Mouse (Mus musculus) liver, embryonic 12.5 days (tissue): Measurements from ENCODE around the gene Adgrl3. TPM values are rescaled to one million over a fixed set of nuclear protein-coding genes. Genes with fewer than 3 reads are reported as not detected.

Experiments
- ATAC-seq: fragments of 200-750 bp; cut with Nextera tagmentation; 2 replicates; pipeline ENCODE4 v1.8.0; 2017; ENCODE audit warnings: moderate number of reproducible peaks, mild to moderate bottlenecking, moderate library complexity
- H3K27ac ChIP-seq: fragments of 300-500 bp; sonication (generic); 2 replicates; pipeline ENCODE4 v1.5.1; 2016; ENCODE audit warnings: mild to moderate bottlenecking
- H3K27me3 ChIP-seq: fragments of 300-500 bp; sonication (generic); replicated peaks from 2 replicates; pipeline ENCODE4 v1.6.1; 2016; ENCODE audit warnings: mild to moderate bottlenecking, moderate library complexity
- H3K36me3 ChIP-seq: fragments of 300-500 bp; sonication (generic); 2 replicates; pipeline ENCODE4 v1.6.1; 2016; ENCODE audit warnings: mild to moderate bottlenecking, moderate library complexity
- H3K4me1 ChIP-seq: fragments of 300-500 bp; sonication (generic); 2 replicates; pipeline ENCODE4 v1.6.1; 2016
- H3K4me2 ChIP-seq: fragments of 300-500 bp; sonication (generic); 2 replicates; pipeline ENCODE4 v1.6.1; 2016; ENCODE audit warnings: mild to moderate bottlenecking, moderate library complexity
- H3K4me3 ChIP-seq: fragments of 300-500 bp; sonication (generic); 2 replicates; pipeline ENCODE4 v1.5.1; 2016; ENCODE audit warnings: mild to moderate bottlenecking, moderate library complexity
- H3K9ac ChIP-seq: fragments of 300-500 bp; sonication (generic); 2 replicates; pipeline ENCODE4 v1.6.1; 2016; ENCODE audit warnings: mild to moderate bottlenecking, moderate library complexity
- H3K9me3 ChIP-seq: fragments of 300-500 bp; sonication (generic); replicated peaks from 2 replicates; pipeline ENCODE4 v1.6.1; 2016; ENCODE audit warnings: mild to moderate bottlenecking, moderate library complexity
- WGBS: fragments of 180-500 bp; shearing (Covaris S2); methylation state at CpG from one replicate; pipeline ENCODE4 v1.1.7; 2016; ENCODE audit not compliant: insufficient replicate concordance; 5-methylcytosine and 5-hydroxymethylcytosine counted together
- polyA plus RNA-seq: library from polyadenylated mRNA; unstranded; fragments of >200 nt; fragmentation: Nextera tagmentation; extraction: Ambion mirVana; gene quantifications from 2 replicates; pipeline ENCODE4 v1.2.1, GENCODE M21; 2016

The Adgrl3 gene
- polyA plus RNA-seq, 1 experiment from 2014 or later = 4.1 TPM

DNA sequence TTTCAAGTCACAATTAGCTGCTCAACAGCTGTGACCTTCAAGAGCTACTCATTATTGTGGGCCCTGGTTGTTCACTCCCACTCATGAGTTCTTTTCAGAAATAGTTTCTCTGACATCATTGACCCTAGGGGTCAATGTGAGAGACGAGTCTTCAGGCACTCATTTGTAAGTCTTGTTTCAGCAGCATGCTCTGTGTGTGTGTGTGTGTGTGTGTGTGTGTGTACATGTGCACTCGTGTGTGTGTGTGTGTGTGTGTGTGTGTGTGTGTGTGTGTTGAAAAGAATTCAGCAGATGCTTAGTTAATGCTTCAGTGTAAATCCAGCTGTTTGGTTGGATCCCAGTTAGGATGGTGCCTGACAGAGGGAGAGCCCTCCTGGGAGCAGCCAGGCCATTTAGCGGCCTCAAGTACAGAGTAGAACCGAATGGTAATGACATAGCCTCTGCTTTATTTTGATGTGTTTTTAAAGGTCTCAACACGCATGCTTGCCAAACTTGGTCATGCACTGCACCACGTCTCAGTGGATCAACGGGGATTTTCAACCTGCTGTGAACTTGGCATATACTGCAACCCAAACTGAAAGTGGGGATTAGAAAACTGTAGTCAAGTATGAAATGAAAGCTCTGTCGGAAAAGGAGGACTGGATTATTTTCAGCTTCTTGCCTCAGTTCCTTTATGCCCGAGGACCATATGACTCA is 325.6 kb downstream of the Adgrl3 start:
- Histone ChIP-seq H3K9ac (no peak overlapping the region), H3K27ac (no peak overlapping the region), H3K9me3 (no peaks in the 10 kb centered on the region), H3K4me2 (no peak overlapping the region), H3K4me3 (no peak overlapping the region), H3K36me3 (no peaks in the 10 kb centered on the region), H3K27me3 (no peaks in the 10 kb centered on the region), H3K4me1 (no peaks in the 10 kb centered on the region)
- 66% methylated on average over 9 of the region's 9 CpGs for WGBS
- no peak for ATAC-seq

DNA sequence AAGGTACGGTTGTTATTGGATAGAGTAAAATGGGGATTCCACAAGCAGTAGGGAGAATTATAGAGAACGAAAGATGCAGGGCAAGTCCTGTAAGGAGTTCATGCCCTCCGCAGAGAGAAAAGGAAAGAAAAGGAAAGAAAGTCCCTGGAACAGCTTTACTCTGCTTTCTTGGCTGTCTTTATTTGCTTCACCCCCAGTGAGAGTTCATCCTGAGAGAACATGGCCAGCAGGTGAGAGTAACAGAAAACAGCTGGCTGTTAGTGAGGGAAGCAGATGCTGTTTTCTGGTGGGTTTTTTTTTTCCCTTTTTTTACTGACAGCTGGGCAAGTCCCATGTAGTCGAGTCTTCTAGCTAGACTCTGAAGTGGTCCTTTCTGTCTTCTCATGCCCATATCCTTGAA is 327.6 kb downstream of the Adgrl3 start:
- Histone ChIP-seq H3K4me3 (no peak overlapping the region), H3K27me3 (no peaks in the 10 kb centered on the region), H3K36me3 (no peaks in the 10 kb centered on the region), H3K4me1 (no peaks in the 10 kb centered on the region), H3K9ac (no peak overlapping the region), H3K9me3 (no peaks in the 10 kb centered on the region), H3K4me2 (no peak overlapping the region), H3K27ac (no peak overlapping the region)
- ATAC-seq = no peak
- WGBS = 61% methylated on average over 4 of the region's 4 CpGs

DNA sequence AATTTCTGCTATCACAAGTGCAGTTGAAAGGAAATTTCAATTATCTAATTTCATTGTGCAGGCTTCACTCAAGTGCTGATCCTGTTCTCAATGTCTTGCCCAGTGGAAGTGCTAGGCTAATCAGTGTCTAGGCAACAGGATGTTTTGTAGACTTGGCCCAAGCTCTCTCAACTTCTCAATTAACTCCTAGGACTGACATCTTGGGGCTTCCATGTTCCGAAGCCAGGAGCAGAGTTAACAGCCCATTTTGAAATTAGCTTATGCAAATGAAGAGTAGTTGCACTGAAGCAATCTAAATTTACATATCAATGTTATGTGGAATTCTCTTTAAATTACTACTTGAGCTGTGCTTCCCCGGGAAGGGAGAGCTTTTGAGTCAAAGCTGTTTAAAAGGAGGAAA is 339.6 kb downstream of the Adgrl3 start:
- ATAC-seq = no peak
- H3K4me3 ChIP-seq = no peak overlapping the region
- H3K4me2 ChIP-seq = no peak overlapping the region
- no peak overlapping the region for H3K27ac ChIP-seq
- no peaks in the 10 kb centered on the region for H3K27me3 ChIP-seq
- no peaks in the 10 kb centered on the region for H3K36me3 ChIP-seq
- H3K9ac ChIP-seq = no peak overlapping the region
- H3K9me3 ChIP-seq = no peaks in the 10 kb centered on the region
- H3K4me1 ChIP-seq = no peaks in the 10 kb centered on the region
- 52% methylated on average over 2 of the region's 2 CpGs for WGBS

DNA sequence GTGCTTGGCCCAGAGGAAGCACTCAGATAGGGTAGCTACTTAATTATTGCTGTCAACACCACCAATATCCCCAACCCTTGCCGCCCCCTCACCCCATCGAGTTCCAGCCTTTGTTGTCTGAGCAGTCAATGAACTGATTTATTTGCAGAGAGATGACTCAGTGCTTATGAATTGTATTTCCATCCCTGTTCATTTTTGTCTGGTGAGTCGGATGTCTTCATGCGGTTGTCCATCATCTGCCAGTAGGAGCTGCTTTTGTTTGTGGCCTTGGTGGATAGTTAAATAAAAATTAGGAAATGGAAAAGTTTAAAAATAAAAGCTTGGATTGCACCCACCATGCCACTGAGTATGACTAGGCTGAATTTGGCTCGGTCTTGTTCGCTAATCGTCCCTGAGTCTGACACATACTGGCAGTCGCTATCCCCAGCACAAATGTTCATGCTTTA is 344.3 kb downstream of the Adgrl3 start:
- 81% methylated on average over 8 of the region's 8 CpGs for WGBS
- H3K27me3 ChIP-seq = no peaks in the 10 kb centered on the region
- no peak overlapping the region for H3K4me2 ChIP-seq
- H3K4me3 ChIP-seq = no peak overlapping the region
- H3K4me1 ChIP-seq = no peaks in the 10 kb centered on the region
- no peak overlapping the region for H3K9ac ChIP-seq
- H3K27ac ChIP-seq = no peak overlapping the region
- ATAC-seq = no peak
- H3K9me3 ChIP-seq = no peaks in the 10 kb centered on the region
- no peaks in the 10 kb centered on the region for H3K36me3 ChIP-seq

DNA sequence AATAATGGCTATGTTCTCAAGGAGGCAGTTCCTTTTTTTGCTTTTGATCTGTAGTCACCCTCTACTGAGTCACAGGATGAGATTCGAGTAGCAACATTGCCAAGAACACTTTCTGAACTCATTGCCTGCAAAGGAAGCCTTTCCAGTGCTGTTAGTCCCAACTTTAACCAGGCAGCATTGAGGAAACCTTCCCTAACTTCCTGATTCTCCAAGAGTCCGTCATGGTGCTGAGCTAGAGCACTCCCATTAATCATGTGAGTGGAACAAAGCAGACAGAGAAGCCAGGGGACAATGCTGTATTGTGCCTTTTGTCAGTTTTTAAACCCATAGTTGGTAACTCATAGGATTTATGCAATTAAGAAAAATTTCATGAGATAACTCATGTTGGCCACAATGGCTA is 345.3 kb downstream of the Adgrl3 start:
- no peaks in the 10 kb centered on the region for H3K27me3 ChIP-seq
- H3K4me2 ChIP-seq = no peak overlapping the region
- H3K36me3 ChIP-seq = no peaks in the 10 kb centered on the region
- no peak for ATAC-seq
- H3K9me3 ChIP-seq = no peaks in the 10 kb centered on the region
- no peak overlapping the region for H3K4me3 ChIP-seq
- H3K9ac ChIP-seq = no peak overlapping the region
- no peaks in the 10 kb centered on the region for H3K4me1 ChIP-seq
- no peak overlapping the region for H3K27ac ChIP-seq
- 47% methylated on average over 2 of the region's 2 CpGs for WGBS

DNA sequence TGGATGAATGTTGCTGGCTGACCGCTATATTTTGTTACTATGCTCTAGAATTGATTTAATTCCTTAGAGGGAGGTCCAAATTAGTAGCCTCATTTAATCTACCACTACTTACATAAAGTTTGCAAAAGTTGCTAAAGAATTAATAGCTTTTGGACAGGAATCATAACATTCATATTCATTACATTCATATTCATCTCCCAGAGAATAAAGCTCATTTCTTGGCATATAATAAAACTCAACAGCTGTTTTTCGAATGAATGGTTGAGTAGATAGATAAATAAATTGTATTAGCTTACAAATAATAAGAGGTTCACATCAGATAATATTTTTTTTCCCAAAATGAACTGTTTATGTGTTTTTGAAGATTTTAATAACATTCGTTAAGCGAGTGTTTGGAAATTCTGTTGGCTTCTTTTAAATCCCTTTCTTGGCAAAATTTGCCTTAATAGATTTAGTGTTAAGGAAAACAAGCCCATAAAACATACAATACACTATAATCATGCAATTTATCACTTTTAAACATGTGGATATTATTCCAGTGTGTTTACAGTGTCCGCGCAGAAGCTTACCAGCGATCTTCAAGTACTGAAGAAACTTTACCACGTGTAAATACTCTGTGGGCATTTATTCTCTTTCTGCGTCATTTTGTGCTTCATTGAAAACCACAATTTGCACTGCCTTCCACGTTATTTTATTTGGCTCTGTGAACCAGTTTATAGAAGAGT is 350.4 kb downstream of the Adgrl3 start:
- 71% methylated on average over 10 of the region's 10 CpGs for WGBS
- no peak overlapping the region for H3K4me3 ChIP-seq
- no peaks in the 10 kb centered on the region for H3K4me1 ChIP-seq
- H3K36me3 ChIP-seq = no peaks in the 10 kb centered on the region
- H3K9me3 ChIP-seq = no peaks in the 10 kb centered on the region
- no peak overlapping the region for H3K9ac ChIP-seq
- H3K27ac ChIP-seq = no peak overlapping the region
- no peaks in the 10 kb centered on the region for H3K27me3 ChIP-seq
- H3K4me2 ChIP-seq = no peak overlapping the region
- no peak for ATAC-seq

DNA sequence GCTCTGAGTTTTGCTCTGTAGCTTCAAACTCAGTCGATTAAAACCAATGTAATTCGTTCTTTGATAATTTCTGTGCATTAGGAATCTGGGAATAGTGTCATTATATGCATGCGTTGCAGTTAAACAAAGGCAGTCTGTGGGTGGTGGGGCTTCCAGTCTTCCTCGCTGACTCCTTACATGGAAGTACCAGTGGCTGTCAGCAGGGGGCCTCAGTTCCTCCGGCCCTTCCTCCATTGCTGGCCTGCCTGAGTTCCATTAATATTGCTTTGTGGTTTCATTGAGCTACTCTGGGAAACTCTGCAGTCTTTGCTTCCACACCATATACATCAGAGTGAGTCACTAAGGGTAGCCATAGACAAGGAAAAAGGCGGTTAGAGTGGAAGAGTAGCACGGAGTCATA is 356.1 kb downstream of the Adgrl3 start:
- no peak for ATAC-seq
- no peaks in the 10 kb centered on the region for H3K36me3 ChIP-seq
- no peak overlapping the region for H3K27ac ChIP-seq
- H3K4me1 ChIP-seq = no peaks in the 10 kb centered on the region
- no peak overlapping the region for H3K9ac ChIP-seq
- no peaks in the 10 kb centered on the region for H3K27me3 ChIP-seq
- H3K4me3 ChIP-seq = no peak overlapping the region
- H3K4me2 ChIP-seq = no peak overlapping the region
- 72% methylated on average over 7 of the region's 7 CpGs for WGBS
- no peaks in the 10 kb centered on the region for H3K9me3 ChIP-seq

DNA sequence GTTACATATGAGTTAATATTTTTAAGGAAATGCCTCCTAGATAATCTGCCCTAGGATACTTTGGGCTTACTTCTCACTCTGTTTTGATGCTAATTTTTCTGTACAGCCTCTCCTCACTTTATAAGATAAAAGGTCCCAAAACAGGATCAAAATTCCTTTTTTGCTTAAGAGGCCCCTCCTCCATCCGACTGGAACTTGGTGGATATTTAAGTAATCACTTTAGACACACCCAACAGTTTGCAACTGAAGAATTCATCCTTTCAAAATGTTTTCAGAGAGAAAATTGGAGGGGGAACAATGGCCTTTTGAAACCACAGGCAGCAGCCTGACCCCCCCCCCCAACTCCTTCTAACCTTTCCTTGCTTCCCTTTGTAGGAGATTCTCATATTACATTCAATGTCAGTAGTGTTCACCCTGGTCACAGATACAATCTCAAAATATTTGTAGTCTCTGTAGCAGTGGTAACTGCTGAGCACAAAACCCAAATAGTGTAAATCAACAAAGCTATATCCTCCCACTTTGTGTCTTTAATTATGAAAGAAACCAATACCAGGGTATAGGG is 385.7 kb downstream of the Adgrl3 start:
- H3K27me3 ChIP-seq = no peaks in the 10 kb centered on the region
- H3K36me3 ChIP-seq = no peaks in the 10 kb centered on the region
- no peak for ATAC-seq
- no peak overlapping the region for H3K9ac ChIP-seq
- no peak overlapping the region for H3K27ac ChIP-seq
- H3K4me3 ChIP-seq = no peak overlapping the region
- 66% methylated on average over 1 of the region's 1 CpGs for WGBS
- no peaks in the 10 kb centered on the region for H3K9me3 ChIP-seq
- H3K4me2 ChIP-seq = no peak overlapping the region
- H3K4me1 ChIP-seq = no peaks in the 10 kb centered on the region

DNA sequence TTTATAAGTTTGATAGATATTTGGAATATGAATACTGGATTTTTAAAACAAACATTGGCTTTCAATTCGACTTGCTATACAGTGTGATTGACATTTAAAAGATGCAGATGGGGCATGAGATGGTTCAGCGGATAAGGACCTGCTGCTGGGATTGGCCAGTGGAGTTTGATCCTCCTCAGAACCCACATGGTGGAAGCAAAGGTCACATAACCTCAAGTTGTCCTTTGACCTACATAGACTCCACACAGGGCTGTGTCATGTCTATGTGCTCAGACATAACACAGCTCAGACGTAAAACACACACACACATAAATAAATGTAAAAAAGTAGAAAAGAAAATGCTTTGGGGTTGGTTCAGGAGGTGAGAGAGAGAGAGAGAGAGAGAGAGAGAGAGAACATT is 397.4 kb downstream of the Adgrl3 start:
- Histone ChIP-seq H3K36me3 (no peaks in the 10 kb centered on the region), H3K9me3 (no peaks in the 10 kb centered on the region), H3K4me3 (no peak overlapping the region), H3K9ac (no peak overlapping the region), H3K4me2 (no peak overlapping the region), H3K27me3 (no peaks in the 10 kb centered on the region), H3K4me1 (no peaks in the 10 kb centered on the region), H3K27ac (no peak overlapping the region)
- no peak for ATAC-seq
- 55% methylated on average over 3 of the region's 3 CpGs for WGBS

DNA sequence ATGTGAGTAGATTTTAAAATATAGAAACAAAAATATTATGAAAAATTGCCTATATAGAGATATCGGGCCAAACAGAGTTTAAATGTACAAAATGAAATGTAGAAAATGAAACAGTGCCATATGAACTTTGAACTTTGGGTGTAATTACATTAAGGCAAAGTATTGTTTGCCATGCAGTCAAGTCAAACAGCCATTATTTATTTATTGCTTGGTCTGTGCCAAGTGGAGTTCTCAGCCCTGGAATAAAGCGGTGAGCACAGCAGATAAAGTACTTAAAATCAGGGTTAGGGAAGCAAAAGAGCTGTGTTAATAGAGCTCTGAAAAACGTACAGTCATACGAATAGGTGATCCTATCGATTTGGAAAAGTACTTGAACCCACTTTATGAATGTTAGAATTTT is 407.5 kb downstream of the Adgrl3 start:
- WGBS = 76% methylated on average over 5 of the region's 5 CpGs
- Histone ChIP-seq H3K9ac (no peak overlapping the region), H3K27me3 (no peaks in the 10 kb centered on the region), H3K4me1 (no peaks in the 10 kb centered on the region), H3K4me2 (no peak overlapping the region), H3K36me3 (no peaks in the 10 kb centered on the region), H3K9me3 (no peaks in the 10 kb centered on the region), H3K4me3 (no peak overlapping the region), H3K27ac (no peak overlapping the region)
- no peak for ATAC-seq

DNA sequence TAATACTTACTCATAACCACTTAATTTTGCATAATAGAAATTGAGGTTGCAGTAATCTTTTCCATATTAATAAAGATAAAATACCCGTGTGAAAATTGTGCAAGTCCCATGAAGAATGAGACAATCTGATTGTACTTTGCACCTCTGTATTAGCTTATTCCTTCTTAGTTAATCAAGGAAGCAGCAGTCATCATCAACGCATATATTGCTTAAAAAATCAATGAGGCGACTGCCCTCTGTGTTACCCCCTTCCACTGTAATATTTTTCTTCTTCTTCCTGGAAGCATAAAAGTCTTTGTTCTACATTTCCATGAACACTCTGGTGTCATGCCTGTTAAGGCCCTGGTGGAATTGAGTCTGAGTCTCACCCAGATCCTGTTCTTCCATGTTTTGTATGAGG is 416.4 kb downstream of the Adgrl3 start:
- Histone ChIP-seq H3K4me3 (no peak overlapping the region), H3K27me3 (no peaks in the 10 kb centered on the region), H3K9ac (no peak overlapping the region), H3K27ac (no peak overlapping the region), H3K4me2 (no peak overlapping the region), H3K4me1 (no peaks in the 10 kb centered on the region), H3K9me3 (no peaks in the 10 kb centered on the region), H3K36me3 (no peaks in the 10 kb centered on the region)
- 74% methylated on average over 3 of the region's 3 CpGs for WGBS
- ATAC-seq = no peak

DNA sequence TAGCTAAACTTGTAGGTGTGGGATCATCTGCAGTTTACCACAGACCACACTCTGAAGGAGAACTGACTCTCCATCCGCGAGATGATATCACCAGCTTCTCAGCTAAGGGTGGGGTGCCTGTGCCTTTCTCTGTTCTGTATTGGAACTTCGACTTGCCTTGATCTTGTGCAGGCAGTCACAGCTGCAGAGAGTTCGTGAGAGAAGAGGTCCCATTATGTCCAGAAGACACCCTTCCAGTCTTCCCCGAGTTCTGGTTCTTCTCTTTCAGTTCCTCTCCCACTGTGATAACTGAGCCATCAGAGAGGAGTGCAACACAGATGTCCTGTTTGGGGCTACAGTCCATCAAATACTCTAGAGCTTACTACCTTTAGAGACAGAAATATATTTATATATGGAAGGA is 422.2 kb downstream of the Adgrl3 start:
- 55% methylated on average over 5 of the region's 5 CpGs for WGBS
- Histone ChIP-seq H3K27me3 (no peaks in the 10 kb centered on the region), H3K4me3 (no peak overlapping the region), H3K36me3 (no peaks in the 10 kb centered on the region), H3K9ac (no peak overlapping the region), H3K4me2 (no peak overlapping the region), H3K27ac (no peak overlapping the region), H3K9me3 (no peaks in the 10 kb centered on the region), H3K4me1 (no peaks in the 10 kb centered on the region)
- no peak for ATAC-seq
